Mouse (Mus musculus): ENCODE measurements around the gene Olfr502.
"Not testable (repeated sequence)": the region's sequence is repeated elsewhere in the genome, so short reads cannot be mapped to it uniquely, and the experiment has no call there.

Olfr502 gene

DNA sequence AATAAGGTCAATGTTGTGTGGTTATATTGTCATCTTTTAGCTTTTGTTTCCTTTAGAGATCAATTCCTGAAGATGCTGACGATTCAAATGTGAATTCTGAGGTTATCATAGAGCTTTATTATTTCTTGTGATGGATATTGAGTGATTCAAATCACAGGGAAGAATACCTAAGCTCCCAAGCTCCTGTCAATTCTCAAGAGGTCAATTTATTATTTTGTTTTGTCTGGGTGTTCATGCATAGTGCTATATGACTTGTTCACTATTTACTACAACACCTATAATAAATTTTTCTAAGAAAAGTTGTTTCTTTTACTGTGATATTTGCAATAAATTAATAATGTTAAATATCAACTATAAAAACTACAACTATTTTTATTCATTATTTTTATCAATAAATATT lies at the start of gene Olfr502:
Gene Olfr502 (minus strand): TSS at position 101 of the 400 bp plus-strand sequence.
- no peak for DNase-seq (ENCODE audit: low spot score in 2 of 2)

DNA sequence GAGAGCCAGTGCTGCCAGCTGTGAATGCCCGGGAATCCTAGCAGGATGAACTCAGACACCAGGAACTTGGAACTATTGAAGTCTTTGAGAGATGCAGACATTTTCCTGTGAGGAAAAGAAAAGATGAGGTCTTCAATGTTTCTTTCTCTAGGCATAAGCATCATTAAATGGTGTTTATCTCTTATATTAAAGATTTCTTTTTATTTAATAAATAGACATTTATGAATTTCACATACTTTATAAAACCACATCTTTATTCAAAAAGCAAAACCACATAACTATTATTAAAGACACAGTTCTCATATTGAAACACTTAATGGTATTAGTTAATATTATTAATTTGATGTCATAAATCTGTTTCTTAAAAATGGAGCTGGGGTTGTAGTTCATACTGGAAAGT lies 40.8 kb upstream of the Olfr502 start, which contains the start of gene Olfr504:
Gene Olfr504 (minus strand): TSS at position 101 of the 400 bp plus-strand sequence.
- DNase-seq (ENCODE audit: low spot score in 2 of 2): no peak

- DNase-seq (ENCODE audit: low spot score in 2 of 2): not testable (repeated sequence)
These were observed 19.4 kb upstream of the Olfr502 start, which contains the start of gene Olfr503 for GRCm38 (mm10) chr7:108544227-108544626. Gene Olfr503 (plus strand): TSS chr7:108544527.

- no peak for DNase-seq (ENCODE audit: low spot score in 2 of 2)
These were observed 17.6 kb upstream of the Olfr502 start for GRCm38 (mm10) chr7:108542416-108542815.
